Mouse (Mus musculus) ES-E14 (cell line): ENCODE measurements around the gene Oprd1. TPM values are rescaled to one million over a fixed set of nuclear protein-coding genes. Genes with fewer than 3 reads are reported as not detected.
A peak's percentile ranks its signal among the peaks of the same experiment; 100 is the strongest.

Experiments
- DNase-seq: peaks from one replicate; pipeline ENCODE4 v3.0.0-alpha.2; 2013; ENCODE audit warnings: low read depth, low spot score
- H3K27ac ChIP-seq: 2 replicates; pipeline ENCODE4 v1.5.1; 2012; ENCODE audit warnings: low read depth, mild to moderate bottlenecking, low read length, moderate library complexity, mixed read lengths; ENCODE audit not compliant: poor library complexity, insufficient read depth, severe bottlenecking
- H3K36me3 ChIP-seq: 2 replicates; pipeline ENCODE4 v1.6.1; 2012; ENCODE audit warnings: mild to moderate bottlenecking, low read length, moderate library complexity, mixed read lengths; ENCODE audit not compliant: control insufficient read depth, poor library complexity, insufficient read depth, severe bottlenecking
- H3K4me1 ChIP-seq, 2 experiments: fragments of 150-350 bp in 1 of 2; sonication (generic) in 1 of 2; 2 replicates each; pipeline ENCODE4 v1.6.1; 2012; ENCODE audit warnings: low read length in 2 of 2, mild to moderate bottlenecking in 1 of 2, mixed read lengths in 1 of 2; ENCODE audit not compliant: control insufficient read depth in 2 of 2, insufficient read depth in 2 of 2, poor library complexity in 1 of 2
- H3K4me3 ChIP-seq, 2 experiments: fragments of 150-350 bp in 1 of 2; sonication (generic) in 1 of 2; 2 replicates each; pipeline ENCODE4 v1.5.1; 2012; ENCODE audit warnings: low read length in 2 of 2, low read depth in 1 of 2, mild to moderate bottlenecking in 1 of 2, mixed read lengths in 1 of 2; ENCODE audit not compliant: insufficient read depth in 1 of 2, poor library complexity in 1 of 2, severe bottlenecking in 1 of 2
- H3K9ac ChIP-seq: 2 replicates; pipeline ENCODE4 v1.6.1; 2012; ENCODE audit warnings: low read depth, mild to moderate bottlenecking, low read length, mixed read lengths; ENCODE audit not compliant: poor library complexity, insufficient read depth, severe bottlenecking
- H3K9me3 ChIP-seq: fragments of 150-350 bp; sonication (generic); 2 replicates; pipeline ENCODE4 v1.6.1; 2012; ENCODE audit warnings: low read depth, mild to moderate bottlenecking, low read length; ENCODE audit not compliant: control insufficient read depth, insufficient read depth
- CHD2 ChIP-seq: IDR thresholded peaks from 2 replicates; pipeline ENCODE4 v1.6.1; 2014; ENCODE audit warnings: mild to moderate bottlenecking, low read depth, low read length, inconsistent platforms
- HCFC1 ChIP-seq: IDR thresholded peaks from 2 replicates; pipeline ENCODE4 v1.6.1; 2012; ENCODE audit warnings: low read length, inconsistent platforms, borderline replicate concordance; ENCODE audit not compliant: insufficient read depth
- MAFK ChIP-seq: IDR thresholded peaks from 2 replicates; pipeline ENCODE4 v1.6.1; 2014; ENCODE audit warnings: mild to moderate bottlenecking, low read depth, low read length, inconsistent platforms; ENCODE audit not compliant: insufficient read depth
- ZC3H11A ChIP-seq: IDR thresholded peaks from 2 replicates; pipeline ENCODE4 v1.6.1; 2012; ENCODE audit warnings: low read depth, mild to moderate bottlenecking, inconsistent platforms, low read length, borderline replicate concordance
- ZNF384 ChIP-seq: IDR thresholded peaks from 2 replicates; pipeline ENCODE4 v1.6.1; 2012; ENCODE audit warnings: low read depth, low read length, inconsistent platforms
- in situ Hi-C, 2 experiments: fragments of 600-800 bp; cut with MboI; formaldehyde crosslinking; loops; one replicate each; pipeline ENCODE4 v1.15.1; 2025; ENCODE audit warnings: low sequenced_read_pairs in 2 of 2, inconsistent platforms in 1 of 2; ENCODE audit not compliant: unreplicated experiment in 2 of 2
- total RNA-seq: library from RNA; depleted of rRNA; stranded (reverse); fragments of 300-350 nt; gene quantifications from 2 replicates; pipeline ENCODE4 v1.2.3, GENCODE M21; 2012

The Oprd1 gene
- total RNA-seq, 1 experiment: 0.62 TPM

GRCm38 (mm10) chr4:132132297-132132696 is 12.0 kb downstream of the Oprd1 start:
- in situ Hi-C loops: no loop called here
- DNase-seq: no peak
- Histone ChIP-seq H3K36me3 (no peaks in the 10 kb centered on the region), H3K9ac (no peak overlapping the region), H3K4me1 (peaks cover 0 to 32% of the 10 kb centered on the region in 2 experiments; a peak in 2 of 4 replicates), H3K4me3 (no peak overlapping the region), H3K27ac (no peak overlapping the region), H3K9me3 (no peaks in the 10 kb centered on the region)
- TF ChIP-seq HCFC1 (no peak), ZNF384 (no peak), CHD2 (no peak), ZC3H11A (no peak), MAFK (no peak)

- Histone ChIP-seq H3K36me3 (no peaks in the 10 kb centered on the region), H3K27ac (no peak overlapping the region), H3K4me1 (peaks cover 0 to 37% of the 10 kb centered on the region in 2 experiments; a peak in 2 of 4 replicates), H3K4me3 (no peak overlapping the region), H3K9ac (no peak overlapping the region), H3K9me3 (no peaks in the 10 kb centered on the region)
- TF ChIP-seq ZC3H11A: no peak
- TF ChIP-seq HCFC1: no peak
- TF ChIP-seq CHD2: no peak
- TF ChIP-seq ZNF384: no peak
- no peak for TF ChIP-seq MAFK
- DNase-seq: no peak
- in situ Hi-C loops: no loop called here
Measured at GRCm38 (mm10) chr4:132131790-132132189, 12.5 kb downstream of the Oprd1 start.

GRCm38 (mm10) chr4:132131116-132131515 is 13.2 kb downstream of the Oprd1 start:
- Histone ChIP-seq H3K36me3 (no peaks in the 10 kb centered on the region), H3K4me1 (peaks cover 0 to 43% of the 10 kb centered on the region in 2 experiments; a peak in 2 of 4 replicates), H3K9me3 (no peaks in the 10 kb centered on the region), H3K27ac (peak overlapping the region; percentile 55; the same call in 1 of the 2 replicates), H3K9ac (peak overlapping the region; percentile 62; the same call in 1 of the 2 replicates), H3K4me3 (peak overlapping the region; percentile 9 to 32; a peak in 3 of 4 replicates)
- no peak for DNase-seq
- no peak for TF ChIP-seq CHD2
- no peak for TF ChIP-seq HCFC1
- no peak for TF ChIP-seq ZNF384
- no peak for TF ChIP-seq MAFK
- in situ Hi-C loops: no loop called here

GRCm38 (mm10) chr4:132130645-132131044 is 13.6 kb downstream of the Oprd1 start:
- in situ Hi-C loops: no loop called here
- H3K4me1 ChIP-seq: peaks cover 0 to 44% of the 10 kb centered on the region in 2 experiments; a peak in 2 of 4 replicates
- peak; percentile 78 for DNase-seq
- peak overlapping the region; percentile 55; the same call in 1 of the 2 replicates for H3K27ac ChIP-seq
- peak overlapping the region; percentile 9 to 32; a peak in 3 of 4 replicates for H3K4me3 ChIP-seq
- peak overlapping the region; percentile 62; the same call in 1 of the 2 replicates for H3K9ac ChIP-seq
- no peaks in the 10 kb centered on the region for H3K9me3 ChIP-seq
- TF ChIP-seq CHD2: no peak
- TF ChIP-seq ZNF384: no peak
- no peak for TF ChIP-seq ZC3H11A
- no peak for TF ChIP-seq MAFK
- TF ChIP-seq HCFC1: no peak
- no peaks in the 10 kb centered on the region for H3K36me3 ChIP-seq
